Mouse (Mus musculus) spleen, postnatal 36 days (tissue): ENCODE data around the gene Bloc1s3.

ENCODE experiments used
- DNase-seq, 2 experiments: peaks; one replicate each; pipeline ENCODE4 v3.0.0; 2022; ENCODE audit warnings: low spot score in 2 of 2, mixed read lengths in 1 of 2

The Bloc1s3 gene

DNA sequence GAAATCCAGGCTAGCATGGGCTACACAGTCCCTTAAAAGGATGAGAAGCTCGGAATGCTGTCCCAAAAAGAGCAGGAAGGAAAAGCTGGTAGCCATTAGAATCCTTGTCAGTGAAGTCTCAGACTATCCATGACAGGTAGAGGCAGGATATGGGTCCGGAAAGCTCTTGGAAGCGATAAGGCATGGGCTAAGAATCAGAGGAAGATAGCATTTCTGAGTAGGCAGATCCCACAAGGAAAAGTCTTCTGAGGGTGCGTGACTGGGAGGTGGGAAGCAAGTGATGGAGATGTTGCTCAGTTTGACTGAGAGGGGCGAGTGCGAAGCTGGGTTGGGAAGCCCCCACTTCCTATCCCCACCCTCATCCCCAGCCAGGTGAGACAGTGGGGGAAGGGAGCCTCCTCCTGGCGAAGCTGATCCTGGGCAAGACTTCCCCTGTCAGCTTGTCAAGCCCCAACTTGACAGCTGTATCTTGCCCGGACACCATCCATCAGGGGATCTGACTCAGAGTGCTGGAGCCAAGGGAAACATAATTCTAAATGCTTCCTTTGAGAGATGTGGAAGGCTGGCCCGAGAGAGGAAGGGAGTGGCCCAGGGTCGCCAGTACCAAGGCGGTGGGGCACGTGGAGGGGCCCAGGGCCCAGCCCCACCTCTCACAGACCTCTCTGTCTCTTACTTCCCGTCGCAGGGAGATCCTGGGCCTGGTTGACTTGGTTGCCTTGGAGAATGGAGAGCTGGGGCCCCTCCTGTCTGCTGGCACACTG lies 30.4 kb downstream of the Bloc1s3 start:
- no peak for DNase-seq

DNA sequence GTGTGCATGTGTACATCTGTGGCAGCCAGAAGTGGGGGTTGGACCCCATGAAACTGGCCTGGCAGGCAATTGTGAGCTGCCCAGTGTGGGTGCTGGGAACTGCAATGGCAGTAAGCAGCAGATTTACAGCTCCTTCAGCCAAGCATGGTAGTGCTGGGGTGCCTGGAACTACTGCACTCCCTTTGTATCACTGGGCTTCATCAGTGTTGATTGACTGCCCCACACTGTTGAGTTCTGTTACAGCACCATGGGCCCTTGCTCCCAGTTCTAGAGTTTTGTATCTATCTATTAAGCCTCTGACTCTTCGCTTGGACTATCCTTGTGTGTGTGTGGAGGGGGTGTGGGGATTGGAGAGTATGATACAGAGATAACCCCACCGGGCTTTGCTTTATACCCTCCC lies 31.1 kb downstream of the Bloc1s3 start:
- DNase-seq: no peak

DNA sequence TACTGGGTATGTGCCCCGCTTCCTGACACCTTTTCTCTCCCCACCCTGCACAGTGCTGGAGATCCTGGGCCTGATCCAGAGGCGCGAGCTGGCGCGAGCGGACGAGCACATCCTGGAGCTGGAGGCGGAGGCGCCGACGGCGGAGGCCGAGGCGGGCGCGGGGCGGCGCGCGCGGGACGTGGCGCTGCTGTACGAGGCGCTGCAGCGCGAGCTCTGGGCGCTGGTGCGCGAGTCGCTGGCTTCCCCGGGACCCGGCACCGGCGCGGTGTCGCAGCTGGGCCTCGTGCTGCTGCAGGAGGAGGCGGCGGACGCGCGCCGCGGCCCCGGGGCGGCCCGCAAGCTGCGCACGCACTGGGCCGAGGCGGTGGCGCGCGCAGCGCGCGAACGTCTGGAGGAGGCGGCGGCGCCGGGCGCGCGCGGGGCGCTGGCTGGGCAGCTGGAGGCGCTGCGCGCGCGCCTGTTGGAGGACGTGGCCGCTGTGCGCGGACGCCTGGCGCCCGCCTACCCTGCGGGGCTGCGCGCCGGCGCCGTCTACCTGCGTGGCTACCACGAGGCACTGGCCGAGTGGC lies 34.2 kb downstream of the Bloc1s3 start:
- DNase-seq: peak; percentile 31 to 36

DNA sequence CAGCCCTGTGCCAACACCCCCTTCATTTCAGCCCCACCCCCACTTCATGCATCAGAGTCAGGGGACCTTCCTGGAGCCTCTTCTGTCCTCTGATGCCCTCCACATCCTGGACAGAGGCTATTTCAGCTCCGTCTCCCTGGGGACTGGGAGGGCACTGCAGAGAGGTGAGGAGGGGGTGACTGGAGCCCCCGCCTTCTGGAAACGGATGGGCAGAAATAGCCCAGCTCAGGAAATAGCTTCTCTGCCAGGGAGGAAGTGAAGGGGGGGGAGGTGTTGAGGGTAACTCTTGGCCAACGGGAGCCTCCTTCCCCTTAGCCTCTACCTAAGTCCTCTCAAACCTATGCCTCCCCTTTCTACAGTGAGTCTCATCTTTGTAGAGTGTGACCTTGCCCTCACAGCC lies 35.8 kb downstream of the Bloc1s3 start:
- DNase-seq: peak; percentile 38 to 51

DNA sequence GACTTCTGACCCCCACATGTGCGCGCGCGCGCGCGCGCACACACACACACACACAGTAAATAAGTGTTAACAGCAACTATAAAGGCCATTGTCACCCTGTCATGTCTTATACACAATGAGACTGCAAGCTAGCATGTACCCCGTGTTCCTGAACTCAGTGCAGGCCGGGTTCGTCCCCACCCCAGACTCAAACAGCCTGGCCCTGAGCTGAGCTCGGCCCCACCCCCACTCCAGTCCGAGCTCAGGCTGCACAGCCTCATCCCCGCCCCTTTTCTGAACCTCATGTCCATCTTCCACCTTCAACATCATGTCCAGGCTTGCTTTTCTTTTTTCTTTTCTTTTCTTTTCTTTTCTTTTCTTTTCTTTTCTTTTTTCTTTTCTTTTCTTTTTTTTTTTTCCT lies 37.9 kb downstream of the Bloc1s3 start:
- no peak for DNase-seq

- DNase-seq: no peak
These were observed 38.8 kb downstream of the Bloc1s3 start for GRCm38 (mm10) chr7:19469404-19469803.

DNA sequence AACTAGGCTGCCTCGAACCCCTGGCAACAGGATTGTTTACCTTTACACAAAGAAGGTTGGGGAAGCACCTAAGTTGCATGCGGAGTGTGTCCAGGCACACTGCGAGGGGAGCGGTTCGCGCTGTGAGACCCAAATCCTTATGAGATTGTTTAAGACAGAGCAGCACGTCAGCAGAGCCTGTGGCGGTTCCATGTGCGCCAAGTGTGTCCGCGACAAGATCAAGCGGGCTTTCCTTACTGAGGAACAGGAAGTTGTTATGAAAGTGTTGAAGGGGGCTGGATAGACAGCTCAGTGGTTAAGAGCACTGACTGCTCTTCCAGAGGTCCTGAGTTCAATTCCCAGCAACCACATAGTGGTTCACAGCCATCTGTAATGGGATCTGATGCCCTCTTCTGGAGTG lies 39.9 kb downstream of the Bloc1s3 start:
- DNase-seq: no peak

GRCm38 (mm10) chr7:19467638-19468037 lies 40.5 kb downstream of the Bloc1s3 start:
- no peak for DNase-seq

GRCm38 (mm10) chr7:19466602-19467145 lies 41.5 kb downstream of the Bloc1s3 start:
- no peak for DNase-seq

DNA sequence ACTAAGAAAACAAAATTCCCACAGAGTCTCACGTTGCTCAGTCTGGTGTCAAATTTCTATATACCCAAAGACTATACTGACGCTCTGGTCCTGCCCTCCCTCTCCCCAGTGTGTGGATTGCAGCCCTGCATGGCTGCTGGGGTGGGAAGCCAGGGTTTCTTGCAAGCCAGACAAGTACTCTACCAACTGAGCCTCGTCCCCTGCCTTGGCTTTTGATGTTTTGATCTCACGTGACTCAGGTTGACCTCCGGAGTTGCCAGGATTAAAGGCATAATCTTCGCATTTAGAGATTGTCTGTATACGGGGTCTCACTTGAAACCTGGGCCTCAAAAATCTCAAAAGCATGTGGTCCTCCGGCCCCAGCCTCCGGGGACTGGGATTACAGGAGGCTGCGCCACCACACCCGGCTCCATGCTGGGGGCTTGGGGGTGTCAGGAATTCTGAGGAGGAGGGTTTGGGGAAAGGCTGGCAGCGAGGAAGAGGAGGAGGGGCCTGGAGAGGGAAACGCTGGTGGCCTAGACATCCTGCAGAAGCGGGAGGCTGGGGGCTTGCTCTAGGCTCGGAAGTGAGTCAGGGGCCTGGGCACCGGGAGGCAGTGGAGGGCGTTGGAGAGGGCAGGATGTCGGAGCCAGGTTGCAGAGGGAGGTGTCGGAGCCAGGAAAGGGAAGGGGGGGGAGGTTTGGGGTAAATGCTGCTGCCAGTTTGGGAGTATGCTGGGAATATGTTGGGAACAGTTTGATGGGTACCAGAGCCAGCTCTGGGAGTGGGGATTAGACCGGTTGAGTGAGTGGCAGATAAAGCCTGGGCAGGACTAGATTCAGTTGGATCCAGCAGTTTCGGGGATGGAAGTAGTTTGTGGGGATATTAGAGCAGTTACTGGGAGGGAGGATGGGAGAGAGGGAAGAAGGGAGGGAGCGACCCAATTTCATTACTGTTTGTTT lies 43.5 kb downstream of the Bloc1s3 start:
- DNase-seq: no peak

DNA sequence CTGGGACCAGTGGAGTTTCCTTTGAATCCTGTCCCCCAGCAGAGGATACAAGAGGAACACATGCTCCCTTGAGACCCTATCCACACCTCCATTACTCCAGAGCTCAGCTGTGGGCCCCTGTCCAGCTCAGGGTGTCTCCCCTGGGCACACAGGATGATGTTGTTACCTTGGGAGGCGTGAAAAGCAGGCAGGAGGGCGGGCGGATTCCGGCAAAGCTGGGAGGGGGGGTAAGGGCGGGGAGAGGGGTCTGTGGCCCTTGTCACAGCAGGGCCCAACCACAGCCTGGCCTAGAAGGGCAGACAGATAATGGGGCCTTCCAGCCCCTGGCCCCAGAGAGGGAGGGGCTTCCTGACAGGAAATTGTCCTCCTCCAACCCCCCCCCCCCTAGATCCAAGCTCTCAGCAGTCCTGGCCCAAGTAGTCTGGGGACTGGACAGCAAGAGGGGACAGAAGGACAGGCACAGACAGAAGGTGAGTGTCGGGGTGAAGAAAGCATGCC lies 45.2 kb downstream of the Bloc1s3 start, which contains the start of gene Exoc3l2:
Exoc3l2 (plus strand) TSS at position 448 of the 498 bp plus-strand sequence.
- DNase-seq: no peak

GRCm38 (mm10) chr7:19462443-19462842 lies 45.7 kb downstream of the Bloc1s3 start:
- DNase-seq: no peak

- peak; percentile 34 to 65 for DNase-seq
These were observed 46.7 kb downstream of the Bloc1s3 start for GRCm38 (mm10) chr7:19461488-19461887.

GRCm38 (mm10) chr7:19460500-19460899 lies 47.7 kb downstream of the Bloc1s3 start:
- no peak for DNase-seq

- DNase-seq: no peak
These were observed 48.9 kb downstream of the Bloc1s3 start for GRCm38 (mm10) chr7:19459144-19459870.

GRCm38 (mm10) chr7:19458591-19459111 lies 49.5 kb downstream of the Bloc1s3 start, which contains the start of gene Mark4:
TSS of gene Mark4 (minus strand) at chr7:19458821.
- peak; percentile 67 to 68 for DNase-seq

DNA sequence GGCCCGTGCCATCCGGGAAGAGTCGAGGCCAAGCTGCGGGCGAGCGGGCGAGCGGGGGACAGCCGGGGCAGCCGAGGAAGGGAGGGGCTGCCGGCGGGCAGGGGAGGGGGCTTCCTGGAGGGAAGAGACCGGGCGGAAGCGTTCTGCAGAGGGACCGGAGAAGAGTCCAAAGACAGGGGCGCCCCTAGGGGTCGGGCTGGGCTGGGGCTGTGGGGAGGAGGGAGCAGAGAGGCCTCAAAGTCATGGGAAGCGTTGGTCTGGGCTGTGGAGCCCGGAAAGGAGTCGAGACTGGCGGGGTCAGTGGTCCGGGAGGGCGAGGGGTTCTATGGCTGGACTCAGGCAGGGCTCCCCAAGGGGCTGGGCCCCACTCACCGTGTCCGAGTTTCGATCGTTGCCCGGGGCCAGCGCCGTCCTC lies 50.1 kb downstream of the Bloc1s3 start:
- DNase-seq: peak; percentile 50 to 52

- no peak for DNase-seq
These were observed 50.6 kb downstream of the Bloc1s3 start for GRCm38 (mm10) chr7:19457414-19458071.

DNA sequence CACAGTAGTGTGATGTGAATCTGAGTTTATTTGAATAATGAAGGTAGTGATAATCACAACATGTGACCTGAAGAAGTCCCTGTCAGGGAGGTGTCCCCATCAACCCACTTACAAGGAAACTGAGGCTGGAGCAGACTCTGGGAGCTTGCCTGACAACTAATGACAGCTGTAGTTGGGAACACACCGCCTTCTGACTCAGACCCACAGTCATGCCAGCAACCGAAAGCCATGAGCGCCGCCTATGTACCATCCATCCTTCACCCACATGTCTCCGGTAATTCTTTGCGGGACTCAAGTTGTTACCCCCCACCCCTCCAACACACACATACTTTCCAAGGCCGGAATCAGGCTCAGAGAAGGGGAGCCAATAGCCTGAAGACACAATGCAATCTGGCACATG lies 51.5 kb downstream of the Bloc1s3 start:
- no peak for DNase-seq

- no peak for DNase-seq
These were observed 52.2 kb downstream of the Bloc1s3 start for GRCm38 (mm10) chr7:19455819-19456495.
